Comparison of ENCODE assay signal across 8 mouse cellular contexts in genomic region chr10:71238240-71238554, GRCm38 (mm10). TPM values are rescaled to one million over a fixed set of nuclear protein-coding genes. Genes with fewer than 3 reads are reported as not detected.
DNase-seq lines count a peak whose midpoint lies in the region; ATAC-seq and TF ChIP-seq lines count a peak whose summit lies in the region.

Gene Tfam, minus strand, starts transcription at chr10:71238280.

- no peak for TF ChIP-seq CTCF in bone marrow macrophage, adult 2 months (IDR thresholded peaks at IDR 0.05; ENCODE audit: low read depth, low read length)

- 6% methylated on average over 7 of the region's 7 CpGs for WGBS in heart, embryonic 10.5 days
- WGBS in midbrain, embryonic 16.5 days, result 3% methylated on average over 7 of the region's 7 CpGs

- DNase-seq in layer of hippocampus, adult 8-10 months (ENCODE audit: low spot score in 2 of 2), result no peak
- DNase-seq in layer of hippocampus, adult 9-11 months, result no peak
- no peak for DNase-seq in heart, embryonic 10.5 days (ENCODE audit: low spot score)
- DNase-seq in layer of hippocampus, postnatal 36 days, result no peak
- DNase-seq in urinary bladder, postnatal 10 days (ENCODE audit: low spot score), result no peak
- DNase-seq in ovary, postnatal 14 days (ENCODE audit: low spot score), result no peak

- H3K4me2 ChIP-seq in midbrain, embryonic 16.5 days (ENCODE audit: low read length), result peak within 1 kb of the TSS; percentile 90

- peak within 1 kb of the TSS; percentile 27 for H3K27ac ChIP-seq in bone marrow macrophage, adult 2 months (ENCODE audit: insufficient read depth, low read depth, low read length)
- H3K27ac ChIP-seq in heart, embryonic 10.5 days, result peak within 1 kb of the TSS; percentile 93
- peak within 1 kb of the TSS; percentile 77 for H3K27ac ChIP-seq in midbrain, embryonic 16.5 days (ENCODE audit: low read length)

- peaks cover 2% of the 10 kb centered on the region for H3K4me1 ChIP-seq in bone marrow macrophage, adult 2 months (ENCODE audit: control insufficient read depth, insufficient read depth, low read length)
- H3K4me1 ChIP-seq in heart, embryonic 10.5 days, result peaks cover 11% of the 10 kb centered on the region; the same call in 1 of the 2 replicates
- H3K4me1 ChIP-seq in midbrain, embryonic 16.5 days (ENCODE audit: control insufficient read depth, insufficient read depth, low read length), result peaks cover 10% of the 10 kb centered on the region

- H3K9ac ChIP-seq in midbrain, embryonic 16.5 days (ENCODE audit: low read depth, low read length), result peak within 1 kb of the TSS; percentile 92

- peak within 1 kb of the TSS; percentile 93 for H3K4me3 ChIP-seq in bone marrow macrophage, adult 2 months (ENCODE audit: insufficient read depth, low read length)
- peak within 1 kb of the TSS; percentile 82 for H3K4me3 ChIP-seq in heart, embryonic 10.5 days
- H3K4me3 ChIP-seq in midbrain, embryonic 16.5 days (ENCODE audit: low read depth, low read length), result peak within 1 kb of the TSS; percentile 91

- H3K27me3 ChIP-seq in heart, embryonic 10.5 days (ENCODE audit: insufficient read depth, poor library complexity, severe bottlenecking), result peaks cover 5% of the 10 kb centered on the region; the same call in 1 of the 2 replicates
- H3K27me3 ChIP-seq in midbrain, embryonic 16.5 days (ENCODE audit: control insufficient read depth, insufficient read depth, low read depth, low read length), result no peaks in the 10 kb centered on the region

- TF ChIP-seq POLR2A in bone marrow macrophage, adult 2 months (IDR thresholded peaks at IDR 0.05; ENCODE audit: borderline replicate concordance, low read depth, low read length), result no peak

- ATAC-seq in midbrain, embryonic 16.5 days, result no peak; the same call in 1 of the 2 replicates

- peaks cover 25% of the 10 kb centered on the region for H3K36me3 ChIP-seq in heart, embryonic 10.5 days
- peaks cover 3% of the 10 kb centered on the region; the same call in 1 of the 2 replicates for H3K36me3 ChIP-seq in midbrain, embryonic 16.5 days (ENCODE audit: control insufficient read depth, insufficient read depth, low read length)

- H3K9me3 ChIP-seq in heart, embryonic 10.5 days, result no peaks in the 10 kb centered on the region
- no peaks in the 10 kb centered on the region for H3K9me3 ChIP-seq in midbrain, embryonic 16.5 days (replicated peaks; ENCODE audit: control insufficient read depth, low read length, poor library complexity, severe bottlenecking)

RNA-seq across cellular contexts. Expression of gene Tfam, which starts in this region (rescaled TPM):
- 10 to 100 TPM; 40.2 to 54.4 (median 44.8) TPM for total RNA-seq in layer of hippocampus, adult 8-10 months (2022)
- 33.5 and 34.4 TPM in 2 replicates for polyA plus RNA-seq in bone marrow macrophage, adult 2 months (2012; ENCODE audit: insufficient read depth, insufficient read length, missing spikeins)
- 57.8 and 78.1 TPM in 2 replicates for polyA plus RNA-seq in heart, embryonic 10.5 days (2016; fragmentation: Nextera tagmentation; extraction: Ambion mirVana)
- total RNA-seq in layer of hippocampus, postnatal 36 days (2021), result 10 to 100 TPM; 39.4 to 45.7 TPM
- 49.7 and 50.2 TPM in 2 replicates for polyA plus RNA-seq in midbrain, embryonic 16.5 days (2015; fragmentation: Nextera tagmentation; extraction: Ambion mirVana)

Comparison
In these comparisons a context has a peak if more than half of its experiments do, and no peak if none do; other contexts are left out.
1. H3K27ac ChIP-seq: peak in every context shown above with its lines; median percentile 93 in heart, embryonic 10.5 days; 77 in midbrain, embryonic 16.5 days; 27 in bone marrow macrophage, adult 2 months.